Mouse (Mus musculus): ENCODE data around the gene Bad. TPM values are rescaled to one million over a fixed set of nuclear protein-coding genes. Genes with fewer than 3 reads are reported as not detected.
"Not testable (repeated sequence)": the region's sequence is repeated elsewhere in the genome, so short reads cannot be mapped to it uniquely, and the experiment has no call there.

Bad gene
- polyA plus RNA-seq, 1 experiment from 2014 or later, result 58.1 TPM

- peak overlapping the region; percentile 87 for H3K4me3 ChIP-seq (ENCODE audit: low read depth, low read length)
- peak; percentile 3; the same call in 1 of the 2 replicates for ATAC-seq (replicated peaks; ENCODE audit: low FRiP score, low TSS enrichment, low read depth)
- no peaks in the 10 kb centered on the region for H3K27me3 ChIP-seq (replicated peaks; ENCODE audit: control insufficient read depth, insufficient read depth, low read length)
- H3K4me1 ChIP-seq (replicated peaks; ENCODE audit: control insufficient read depth, insufficient read depth, low read length), result peaks cover 20% of the 10 kb centered on the region
- peak overlapping the region; percentile 16; the same call in 1 of the 2 replicates for H3K27ac ChIP-seq (ENCODE audit: low read depth)
- DNase-seq (ENCODE audit: low spot score), result no peak
- H3K4me2 ChIP-seq (ENCODE audit: low read length), result peak overlapping the region; percentile 65
- 5% methylated on average over 8 of the region's 8 CpGs for WGBS
- peak overlapping the region; percentile 85 for H3K9ac ChIP-seq (ENCODE audit: low read length)
- peaks cover 24% of the 10 kb centered on the region for H3K36me3 ChIP-seq (ENCODE audit: control insufficient read depth, insufficient read depth, low read length)
- H3K9me3 ChIP-seq (ENCODE audit: control insufficient read depth, low read length), result no peaks in the 10 kb centered on the region
These were observed 46.2 kb downstream of the Bad start for GRCm38 (mm10) chr19:6987904-6988285.

DNA sequence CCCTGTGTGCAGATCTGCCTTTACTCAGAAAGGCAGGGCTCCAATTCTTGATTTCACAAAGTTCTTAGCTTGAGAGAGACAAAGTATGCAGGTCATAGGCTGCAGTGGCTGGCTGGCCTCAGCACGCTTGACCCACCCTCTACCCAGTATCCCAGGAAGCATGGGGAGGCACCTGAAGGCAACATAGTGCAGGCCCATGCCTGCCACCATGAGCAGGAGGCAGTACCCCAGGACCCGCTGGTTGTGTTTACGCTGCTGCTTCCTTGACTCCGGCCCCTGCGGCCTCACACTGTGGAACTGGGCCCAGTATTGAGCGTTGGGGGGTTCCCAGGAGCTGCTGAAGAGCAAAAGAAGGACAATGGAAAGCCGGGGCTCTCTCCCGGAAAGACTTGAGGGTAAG, 47.6 kb downstream of the Bad start:
- Histone ChIP-seq H3K9me3 (ENCODE audit: control insufficient read depth, low read length) (no peaks in the 10 kb centered on the region), H3K4me1 (replicated peaks; ENCODE audit: control insufficient read depth, insufficient read depth, low read length) (peaks cover 20% of the 10 kb centered on the region), H3K27ac (ENCODE audit: low read depth) (no peak overlapping the region), H3K36me3 (ENCODE audit: control insufficient read depth, insufficient read depth, low read length) (peaks cover 12% of the 10 kb centered on the region), H3K4me2 (ENCODE audit: low read length) (no peak overlapping the region), H3K27me3 (replicated peaks; ENCODE audit: control insufficient read depth, insufficient read depth, low read length) (no peaks in the 10 kb centered on the region), H3K4me3 (ENCODE audit: low read depth, low read length) (no peak overlapping the region), H3K9ac (ENCODE audit: low read length) (no peak overlapping the region)
- ATAC-seq (replicated peaks; ENCODE audit: low FRiP score, low TSS enrichment, low read depth) (no peak), DNase-seq (ENCODE audit: low spot score) (no peak)
- WGBS, result 86% methylated on average over 8 of the region's 8 CpGs

GRCm38 (mm10) chr19:6990712-6991111, 49.1 kb downstream of the Bad start:
- ATAC-seq (replicated peaks; ENCODE audit: low FRiP score, low TSS enrichment, low read depth), result no peak
- H3K9ac ChIP-seq (ENCODE audit: low read length), result no peak overlapping the region
- H3K9me3 ChIP-seq (ENCODE audit: control insufficient read depth, low read length), result no peaks in the 10 kb centered on the region
- H3K27ac ChIP-seq (ENCODE audit: low read depth), result no peak overlapping the region
- H3K4me2 ChIP-seq (ENCODE audit: low read length), result no peak overlapping the region
- H3K4me3 ChIP-seq (ENCODE audit: low read depth, low read length), result no peak overlapping the region
- H3K36me3 ChIP-seq (ENCODE audit: control insufficient read depth, insufficient read depth, low read length), result peaks cover under 1% of the 10 kb centered on the region
- DNase-seq (ENCODE audit: low spot score), result no peak
- peaks cover 26% of the 10 kb centered on the region for H3K4me1 ChIP-seq (replicated peaks; ENCODE audit: control insufficient read depth, insufficient read depth, low read length)
- H3K27me3 ChIP-seq (replicated peaks; ENCODE audit: control insufficient read depth, insufficient read depth, low read length), result no peaks in the 10 kb centered on the region
- WGBS, result 90% methylated on average over 6 of the region's 6 CpGs

DNA sequence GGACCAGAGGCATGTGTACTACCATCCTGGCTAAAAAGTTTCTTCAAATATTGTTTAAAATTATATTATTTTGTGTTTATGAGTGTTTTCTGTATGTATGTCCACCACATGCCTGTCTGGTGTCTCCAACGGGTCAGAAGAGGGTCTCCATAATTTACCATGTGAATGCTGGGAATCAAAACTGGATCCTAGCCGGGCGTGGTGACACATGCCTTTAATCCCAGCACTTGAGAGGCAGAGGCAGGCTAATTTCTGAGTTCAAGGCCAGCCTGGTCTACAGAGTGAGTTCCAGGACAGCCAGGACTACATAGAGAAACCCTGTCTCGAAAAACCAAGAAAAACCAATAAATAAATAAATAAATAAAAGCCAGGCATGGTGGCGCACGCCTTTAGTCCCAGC, 49.5 kb downstream of the Bad start:
- peaks cover 24% of the 10 kb centered on the region for H3K4me1 ChIP-seq (replicated peaks; ENCODE audit: control insufficient read depth, insufficient read depth, low read length)
- not testable (repeated sequence) for H3K36me3 ChIP-seq (ENCODE audit: control insufficient read depth, insufficient read depth, low read length); H3K27ac ChIP-seq (ENCODE audit: low read depth); H3K27me3 ChIP-seq (replicated peaks; ENCODE audit: control insufficient read depth, insufficient read depth, low read length); H3K4me2 ChIP-seq (ENCODE audit: low read length); ATAC-seq (replicated peaks; ENCODE audit: low FRiP score, low TSS enrichment, low read depth); H3K9me3 ChIP-seq (ENCODE audit: control insufficient read depth, low read length); DNase-seq (ENCODE audit: low spot score); H3K9ac ChIP-seq (ENCODE audit: low read length); H3K4me3 ChIP-seq (ENCODE audit: low read depth, low read length)
- 93% methylated on average over 6 of the region's 6 CpGs for WGBS

GRCm38 (mm10) chr19:6992011-6992858, 50.6 kb downstream of the Bad start, which contains the start of gene Dnajc4:
Dnajc4 (minus strand) TSS chr19:6992572.
- H3K4me3 ChIP-seq (ENCODE audit: low read depth, low read length), result peak within 1 kb of the TSS; percentile 46
- no peaks in the 10 kb centered on the region for H3K27me3 ChIP-seq (replicated peaks; ENCODE audit: control insufficient read depth, insufficient read depth, low read length)
- ATAC-seq (replicated peaks; ENCODE audit: low FRiP score, low TSS enrichment, low read depth), result peak; percentile 90
- H3K9ac ChIP-seq (ENCODE audit: low read length), result peak within 1 kb of the TSS; percentile 44
- peak; percentile 94 for DNase-seq (ENCODE audit: low spot score)
- 1% methylated on average over 37 of the region's 37 CpGs for WGBS
- no peaks in the 10 kb centered on the region for H3K9me3 ChIP-seq (ENCODE audit: control insufficient read depth, low read length)
- peaks cover 24% of the 10 kb centered on the region for H3K4me1 ChIP-seq (replicated peaks; ENCODE audit: control insufficient read depth, insufficient read depth, low read length)
- no peak within 1 kb of the TSS for H3K27ac ChIP-seq (ENCODE audit: low read depth)
- H3K4me2 ChIP-seq (ENCODE audit: low read length), result peak within 1 kb of the TSS; percentile 74
- H3K36me3 ChIP-seq (ENCODE audit: control insufficient read depth, insufficient read depth, low read length), result no peaks in the 10 kb centered on the region

DNA sequence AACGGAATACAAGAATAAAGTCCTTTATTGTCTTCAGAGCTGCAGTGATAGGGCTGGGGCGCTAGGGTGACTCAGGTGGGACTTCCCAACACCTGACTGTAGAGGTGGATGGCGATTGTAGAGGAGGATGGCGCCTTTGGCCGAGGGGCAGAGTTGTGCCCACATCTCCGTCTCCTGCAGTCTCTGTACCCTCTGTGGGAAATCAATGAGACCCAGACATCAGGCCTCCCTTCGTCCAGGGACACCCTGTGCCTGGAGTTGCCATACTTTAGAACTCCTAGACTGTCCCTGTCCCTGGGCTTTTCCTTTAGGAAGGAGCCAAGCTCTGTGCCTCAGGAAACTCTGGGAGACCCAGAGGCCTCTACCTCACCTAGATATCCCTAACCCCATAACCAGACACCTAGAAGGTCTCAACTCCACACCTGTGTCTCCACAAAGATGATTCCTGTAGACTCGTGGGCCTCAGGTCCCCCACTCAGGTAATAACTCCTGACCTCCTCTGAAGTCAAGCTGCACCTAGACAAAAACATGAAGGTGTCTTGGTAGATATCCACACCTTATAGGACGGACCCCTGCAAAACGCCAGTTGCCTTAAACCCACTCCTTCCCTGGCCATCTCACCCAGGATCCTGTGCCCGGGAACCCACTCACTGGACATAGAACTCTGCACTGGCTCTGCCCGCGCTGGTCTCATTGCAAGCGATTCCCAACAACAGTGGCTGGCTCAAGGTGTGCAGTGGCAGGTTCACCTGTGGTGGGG, 51.5 kb downstream of the Bad start:
- H3K4me3 ChIP-seq (ENCODE audit: low read depth, low read length), result peak overlapping the region; percentile 46
- H3K36me3 ChIP-seq (ENCODE audit: control insufficient read depth, insufficient read depth, low read length), result peaks cover 3% of the 10 kb centered on the region; the same call in 1 of the 2 replicates
- peak overlapping the region; percentile 74 for H3K4me2 ChIP-seq (ENCODE audit: low read length)
- no peak for ATAC-seq (replicated peaks; ENCODE audit: low FRiP score, low TSS enrichment, low read depth)
- no peaks in the 10 kb centered on the region for H3K9me3 ChIP-seq (ENCODE audit: control insufficient read depth, low read length)
- no peak overlapping the region for H3K27ac ChIP-seq (ENCODE audit: low read depth)
- no peaks in the 10 kb centered on the region for H3K27me3 ChIP-seq (replicated peaks; ENCODE audit: control insufficient read depth, insufficient read depth, low read length)
- WGBS, result 62% methylated on average over 14 of the region's 14 CpGs
- H3K9ac ChIP-seq (ENCODE audit: low read length), result peak overlapping the region; percentile 29
- no peak for DNase-seq (ENCODE audit: low spot score)
- peaks cover 18% of the 10 kb centered on the region for H3K4me1 ChIP-seq (replicated peaks; ENCODE audit: control insufficient read depth, insufficient read depth, low read length)

GRCm38 (mm10) chr19:6994002-6994401, 52.3 kb downstream of the Bad start:
- no peaks in the 10 kb centered on the region for H3K27me3 ChIP-seq (replicated peaks; ENCODE audit: control insufficient read depth, insufficient read depth, low read length)
- H3K27ac ChIP-seq (ENCODE audit: low read depth), result no peak overlapping the region
- H3K4me2 ChIP-seq (ENCODE audit: low read length), result no peak overlapping the region
- WGBS, result 85% methylated on average over 8 of the region's 8 CpGs
- DNase-seq (ENCODE audit: low spot score), result no peak
- no peak overlapping the region for H3K9ac ChIP-seq (ENCODE audit: low read length)
- no peaks in the 10 kb centered on the region for H3K9me3 ChIP-seq (ENCODE audit: control insufficient read depth, low read length)
- peaks cover 17% of the 10 kb centered on the region for H3K4me1 ChIP-seq (replicated peaks; ENCODE audit: control insufficient read depth, insufficient read depth, low read length)
- peaks cover 7% of the 10 kb centered on the region; the same call in 1 of the 2 replicates for H3K36me3 ChIP-seq (ENCODE audit: control insufficient read depth, insufficient read depth, low read length)
- H3K4me3 ChIP-seq (ENCODE audit: low read depth, low read length), result no peak overlapping the region
- no peak for ATAC-seq (replicated peaks; ENCODE audit: low FRiP score, low TSS enrichment, low read depth)

DNA sequence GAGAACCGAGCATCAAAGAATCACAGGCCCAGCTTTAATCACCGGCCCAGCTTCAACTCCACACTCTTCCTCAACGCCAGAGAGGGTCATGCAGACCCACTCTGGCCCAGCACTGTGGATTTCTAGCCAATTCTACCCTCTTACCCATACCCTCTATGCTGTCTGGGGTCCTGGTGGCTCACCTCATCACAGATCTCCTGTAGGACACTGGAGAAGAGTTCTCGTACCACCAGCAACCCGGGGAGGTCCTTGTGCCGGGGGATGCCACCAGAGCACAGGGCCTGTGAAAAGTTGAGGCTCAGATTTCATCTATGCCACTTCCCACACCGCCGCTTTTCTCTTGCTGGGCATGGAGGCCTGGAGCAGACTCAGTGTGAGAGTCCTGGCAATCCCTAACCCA, 52.8 kb downstream of the Bad start:
- H3K27me3 ChIP-seq (replicated peaks; ENCODE audit: control insufficient read depth, insufficient read depth, low read length), result no peaks in the 10 kb centered on the region
- peaks cover 11% of the 10 kb centered on the region; the same call in 1 of the 2 replicates for H3K36me3 ChIP-seq (ENCODE audit: control insufficient read depth, insufficient read depth, low read length)
- no peak overlapping the region for H3K9ac ChIP-seq (ENCODE audit: low read length)
- no peak overlapping the region for H3K4me2 ChIP-seq (ENCODE audit: low read length)
- no peak overlapping the region for H3K27ac ChIP-seq (ENCODE audit: low read depth)
- H3K4me1 ChIP-seq (replicated peaks; ENCODE audit: control insufficient read depth, insufficient read depth, low read length), result peaks cover 17% of the 10 kb centered on the region
- WGBS, result 86% methylated on average over 8 of the region's 8 CpGs
- H3K9me3 ChIP-seq (ENCODE audit: control insufficient read depth, low read length), result 0 out of 2 replicates have a peak, but pooled peaks cover under 1% of the 10 kb centered on the region
- ATAC-seq (replicated peaks; ENCODE audit: low FRiP score, low TSS enrichment, low read depth), result no peak
- DNase-seq (ENCODE audit: low spot score), result no peak
- no peak overlapping the region for H3K4me3 ChIP-seq (ENCODE audit: low read depth, low read length)
